Mouse (Mus musculus) limb, embryonic 11.5 days (tissue): ENCODE measurements around the gene Kif28. TPM values are rescaled to one million over a fixed set of nuclear protein-coding genes. Genes with fewer than 3 reads are reported as not detected.
"Not testable (repeated sequence)": the region's sequence is repeated elsewhere in the genome, so short reads cannot be mapped to it uniquely, and the experiment has no call there.

Experiments used
- ATAC-seq: fragments of 200-750 bp; cut with Nextera tagmentation; 2 replicates; pipeline ENCODE4 v1.8.0; 2017; ENCODE audit warnings: low read depth; ENCODE audit not compliant: insufficient number of reproducible peaks, low FRiP score, low TSS enrichment
- DNase-seq: peaks from one replicate; pipeline ENCODE4 v3.0.0-alpha.2; 2015; ENCODE audit warnings: low spot score
- H3K27ac ChIP-seq: fragments of 300-500 bp; sonication (generic); replicated peaks from 2 replicates; pipeline ENCODE4 v1.5.1; 2014; ENCODE audit warnings: low read depth, mild to moderate bottlenecking, low read length
- H3K27me3 ChIP-seq: fragments of 300-500 bp; sonication (generic); 2 replicates; pipeline ENCODE4 v1.6.1; 2014; ENCODE audit warnings: mild to moderate bottlenecking, low read length, mixed read lengths; ENCODE audit not compliant: control insufficient read depth, insufficient read depth
- H3K36me3 ChIP-seq: fragments of 300-500 bp; sonication (generic); 2 replicates; pipeline ENCODE4 v1.6.1; 2014; ENCODE audit warnings: mild to moderate bottlenecking, low read length, moderate library complexity, mixed read lengths; ENCODE audit not compliant: control insufficient read depth, insufficient read depth
- H3K4me1 ChIP-seq: fragments of 300-500 bp; sonication (generic); 2 replicates; pipeline ENCODE4 v1.6.1; 2014; ENCODE audit warnings: low read length, mixed read lengths; ENCODE audit not compliant: control insufficient read depth, insufficient read depth
- H3K4me2 ChIP-seq: fragments of 300-500 bp; sonication (generic); 2 replicates; pipeline ENCODE4 v1.6.1; 2014; ENCODE audit warnings: low read depth, mild to moderate bottlenecking, moderate library complexity; ENCODE audit not compliant: severe bottlenecking
- H3K4me3 ChIP-seq: fragments of 300-500 bp; sonication (generic); 2 replicates; pipeline ENCODE4 v1.5.1; 2014; ENCODE audit warnings: low read depth, low read length
- H3K9ac ChIP-seq: fragments of 300-500 bp; sonication (generic); 2 replicates; pipeline ENCODE4 v1.6.1; 2014; ENCODE audit warnings: mild to moderate bottlenecking, low read length
- H3K9me3 ChIP-seq: fragments of 300-500 bp; sonication (generic); 2 replicates; pipeline ENCODE4 v1.6.1; 2016; ENCODE audit warnings: low read length; ENCODE audit not compliant: control insufficient read depth
- WGBS: fragments of 180-500 bp; shearing (Covaris S2); extraction: QIAGEN DNeasy Blood & Tissue Kit; methylation state at CpG from one replicate; pipeline ENCODE4 v1.1.7; 2014; 5-methylcytosine and 5-hydroxymethylcytosine counted together
- polyA plus RNA-seq: library from polyadenylated mRNA; unstranded; fragments of >200 nt; fragmentation: Nextera tagmentation; extraction: Ambion mirVana; gene quantifications from 2 replicates; pipeline ENCODE4 v1.2.1, GENCODE M21; 2014

The Kif28 gene
- polyA plus RNA-seq, 1 experiment from 2014 or later = 0.07 TPM

DNA sequence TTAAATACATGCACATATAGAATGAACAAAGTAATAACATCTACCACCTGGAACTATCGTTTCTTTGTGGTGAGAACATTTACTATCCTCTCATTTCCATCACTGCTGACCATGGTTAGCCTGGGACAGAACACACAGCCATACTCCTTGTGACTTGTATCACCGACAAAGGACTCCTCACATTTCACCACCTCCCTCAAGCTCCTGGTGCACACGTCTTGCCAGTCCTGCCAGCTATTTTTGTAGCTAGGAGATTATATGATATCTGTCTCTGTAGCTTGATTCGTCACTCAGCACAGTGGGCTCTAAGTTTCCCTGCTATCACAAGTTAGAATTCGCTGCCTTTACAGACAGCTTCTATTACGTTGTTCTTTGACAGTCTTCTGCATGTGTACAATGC lies 56.7 kb downstream of the Kif28 start:
- Histone ChIP-seq H3K4me2 (no peak overlapping the region), H3K36me3 (peaks cover 10% of the 10 kb centered on the region; the same call in 1 of the 2 replicates), H3K9ac (no peak overlapping the region), H3K27me3 (no peaks in the 10 kb centered on the region), H3K4me3 (no peak overlapping the region), H3K4me1 (no peaks in the 10 kb centered on the region), H3K9me3 (no peaks in the 10 kb centered on the region), H3K27ac (no peak overlapping the region)
- WGBS = 90% methylated on average over 6 of the region's 6 CpGs
- DNase-seq (no peak), ATAC-seq (no peak)

DNA sequence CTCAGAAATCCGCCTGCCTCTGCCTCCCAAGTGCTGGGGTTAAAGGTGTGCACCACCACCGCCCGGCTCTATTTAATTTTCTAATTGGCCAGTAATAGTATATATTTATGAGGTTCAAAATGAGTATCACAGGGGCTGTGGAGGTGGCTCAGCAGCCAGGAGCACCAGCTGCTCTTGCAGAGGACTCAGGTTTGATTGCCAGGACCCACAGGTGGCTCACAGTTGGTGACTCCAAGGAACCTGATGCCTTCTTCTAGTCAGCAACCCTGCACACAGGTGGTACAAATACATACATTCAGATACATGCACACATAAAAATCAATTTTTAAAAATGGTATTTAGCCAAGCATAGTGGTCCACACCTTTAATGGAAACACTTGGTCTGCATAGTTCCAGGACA lies 57.1 kb downstream of the Kif28 start:
- Histone ChIP-seq H3K9me3 (no peaks in the 10 kb centered on the region), H3K36me3 (peaks cover 10% of the 10 kb centered on the region; the same call in 1 of the 2 replicates), H3K4me2 (no peak overlapping the region), H3K9ac (no peak overlapping the region), H3K4me1 (no peaks in the 10 kb centered on the region), H3K27me3 (no peaks in the 10 kb centered on the region), H3K27ac (no peak overlapping the region), H3K4me3 (no peak overlapping the region)
- WGBS = 88% methylated on average over 3 of the region's 3 CpGs
- ATAC-seq (no peak), DNase-seq (no peak)

DNA sequence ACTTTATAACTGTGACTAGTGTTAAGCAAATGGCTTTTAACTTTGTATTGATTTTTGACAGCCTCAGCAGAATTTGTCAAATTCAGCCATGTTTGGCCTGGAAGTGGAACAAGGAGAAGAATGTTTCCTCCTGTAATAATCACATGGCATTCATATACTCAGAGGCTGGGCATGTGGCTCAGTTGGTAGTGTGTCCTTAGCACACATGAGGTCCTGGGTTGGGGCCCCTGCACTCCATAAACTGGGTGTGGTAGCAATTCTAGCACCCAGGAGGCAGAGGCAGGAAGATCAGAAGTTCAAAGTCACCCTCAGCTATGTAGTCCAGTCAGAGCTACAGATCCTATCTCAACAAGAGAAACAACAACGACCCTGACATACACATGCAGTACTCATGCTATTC lies 57.8 kb downstream of the Kif28 start:
- no peak overlapping the region for H3K4me2 ChIP-seq
- no peak overlapping the region for H3K4me3 ChIP-seq
- DNase-seq (no peak), ATAC-seq (no peak)
- H3K27me3 ChIP-seq = no peaks in the 10 kb centered on the region
- H3K9ac ChIP-seq = no peak overlapping the region
- no peak overlapping the region for H3K27ac ChIP-seq
- H3K4me1 ChIP-seq = no peaks in the 10 kb centered on the region
- peaks cover 10% of the 10 kb centered on the region; the same call in 1 of the 2 replicates for H3K36me3 ChIP-seq
- WGBS = 93% methylated on average over 1 of the region's 1 CpGs
- H3K9me3 ChIP-seq = no peaks in the 10 kb centered on the region

DNA sequence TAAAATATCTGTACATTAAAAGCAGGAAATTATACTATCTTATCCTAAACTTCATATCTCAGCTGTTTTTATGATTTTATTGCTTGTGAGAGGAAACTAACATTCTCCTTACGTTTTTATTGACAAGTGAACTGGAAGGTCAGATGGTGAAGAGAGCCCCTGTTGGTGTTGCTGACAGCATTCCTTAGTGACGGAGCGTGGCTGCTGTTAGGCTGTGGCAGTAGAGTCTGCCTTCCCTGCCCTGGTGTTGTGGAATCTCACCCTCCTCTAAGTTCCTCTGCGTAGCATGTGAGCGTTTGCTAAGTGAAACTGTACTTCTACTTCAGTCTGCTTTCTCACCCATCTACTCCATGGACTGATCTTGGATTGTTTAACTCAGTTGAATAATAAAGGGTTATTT lies 58.3 kb downstream of the Kif28 start:
- Histone ChIP-seq H3K9ac (no peak overlapping the region), H3K4me3 (no peak overlapping the region), H3K36me3 (peaks cover 10% of the 10 kb centered on the region; the same call in 1 of the 2 replicates), H3K4me2 (no peak overlapping the region), H3K27ac (no peak overlapping the region), H3K9me3 (no peaks in the 10 kb centered on the region), H3K27me3 (no peaks in the 10 kb centered on the region), H3K4me1 (no peaks in the 10 kb centered on the region)
- ATAC-seq = no peak
- DNase-seq = no peak
- 78% methylated on average over 5 of the region's 5 CpGs for WGBS

DNA sequence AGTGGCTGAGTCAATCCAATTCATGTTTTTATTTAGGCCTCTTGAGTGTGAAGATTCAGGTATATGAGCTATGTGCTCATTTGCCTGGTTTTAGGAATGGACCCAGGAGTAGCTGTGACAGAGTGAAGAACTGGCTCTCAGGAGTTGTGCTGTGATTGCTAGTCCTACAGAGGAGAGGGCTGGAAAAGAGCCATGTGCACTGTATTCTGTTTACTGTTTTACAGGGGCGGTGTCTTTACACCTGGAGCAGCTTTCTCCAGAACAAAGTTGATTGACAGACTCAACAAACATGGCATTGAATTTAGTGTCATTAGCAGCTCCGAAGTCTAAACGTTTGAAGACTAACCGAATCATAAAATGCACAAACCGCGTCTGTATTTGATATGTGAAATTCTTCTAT lies 58.7 kb downstream of the Kif28 start:
- Histone ChIP-seq H3K36me3 (peaks cover 10% of the 10 kb centered on the region; the same call in 1 of the 2 replicates), H3K4me2 (no peak overlapping the region), H3K9me3 (no peaks in the 10 kb centered on the region), H3K9ac (no peak overlapping the region), H3K27me3 (no peaks in the 10 kb centered on the region), H3K27ac (no peak overlapping the region), H3K4me3 (no peak overlapping the region), H3K4me1 (no peaks in the 10 kb centered on the region)
- 92% methylated on average over 6 of the region's 6 CpGs for WGBS
- DNase-seq = no peak
- ATAC-seq = no peak

DNA sequence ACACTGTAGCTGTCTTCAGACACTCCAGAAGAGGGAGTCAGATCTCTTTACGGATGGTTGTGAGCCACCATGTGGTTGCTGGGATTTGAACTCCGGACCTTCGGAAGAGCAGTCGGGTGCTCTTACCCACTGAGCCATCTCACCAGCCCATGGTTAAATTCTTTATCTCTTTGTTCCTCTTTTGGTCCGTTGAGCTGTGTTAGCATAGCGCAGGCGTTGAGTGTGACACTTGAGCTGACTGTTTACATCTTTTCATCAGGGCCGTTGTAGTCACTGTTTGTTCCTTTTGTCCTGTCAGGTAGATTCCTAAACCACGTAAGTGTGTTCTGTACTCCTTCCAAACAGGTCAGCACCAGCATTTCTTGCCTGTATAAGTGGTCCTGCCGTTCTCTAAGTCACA lies 62.3 kb downstream of the Kif28 start:
- H3K27ac ChIP-seq, H3K4me3 ChIP-seq, H3K27me3 ChIP-seq, H3K4me1 ChIP-seq, H3K9me3 ChIP-seq, DNase-seq, ATAC-seq, H3K9ac ChIP-seq, H3K4me2 ChIP-seq: not testable (repeated sequence)
- H3K36me3 ChIP-seq = peaks cover 10% of the 10 kb centered on the region; the same call in 1 of the 2 replicates
- 91% methylated on average over 9 of the region's 10 CpGs for WGBS

DNA sequence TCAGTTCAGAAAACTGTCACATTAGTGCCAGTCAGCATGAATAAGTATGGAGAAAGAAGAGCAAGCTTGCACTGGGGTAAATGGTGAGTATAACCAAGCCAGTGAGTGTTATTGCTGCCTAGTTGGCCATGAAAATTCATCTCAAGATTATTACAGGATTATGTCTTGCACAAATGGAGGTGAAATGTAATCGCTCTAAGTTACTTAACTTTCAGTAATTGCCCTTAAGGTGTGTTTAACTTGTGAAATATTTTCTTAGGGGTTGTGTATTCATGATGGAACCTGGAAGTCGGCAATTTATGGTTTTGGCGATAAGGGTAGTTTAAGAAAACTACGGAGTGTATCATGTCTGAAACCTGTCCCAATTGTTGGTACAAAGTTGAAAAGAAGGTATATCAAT lies 65.7 kb downstream of the Kif28 start:
- no peak for ATAC-seq
- Histone ChIP-seq H3K4me1 (no peaks in the 10 kb centered on the region), H3K4me2 (no peak overlapping the region), H3K27ac (no peak overlapping the region), H3K9ac (no peak overlapping the region), H3K27me3 (no peaks in the 10 kb centered on the region), H3K36me3 (peaks cover 2% of the 10 kb centered on the region; the same call in 1 of the 2 replicates), H3K4me3 (no peak overlapping the region), H3K9me3 (no peaks in the 10 kb centered on the region)
- no peak for DNase-seq
- WGBS = 95% methylated on average over 4 of the region's 4 CpGs

DNA sequence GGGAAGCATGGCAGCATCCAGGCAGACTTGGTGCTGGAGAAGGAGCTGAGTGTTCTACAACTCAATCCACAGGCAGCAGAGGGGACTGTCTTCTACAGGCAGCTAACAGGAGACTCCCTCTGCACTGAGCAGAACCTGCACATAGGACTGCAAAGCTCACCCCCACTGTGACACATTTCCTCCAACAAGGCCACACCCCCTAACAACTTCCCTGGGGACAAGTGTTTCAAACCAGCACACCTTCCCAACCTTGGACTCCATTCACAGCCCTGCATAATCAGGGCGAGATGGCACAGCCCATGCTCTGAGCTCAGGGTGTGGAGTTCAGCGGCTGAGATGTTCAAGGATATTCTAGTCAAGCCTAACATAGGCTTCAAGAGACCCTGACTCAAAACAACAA lies 68.0 kb downstream of the Kif28 start:
- Histone ChIP-seq H3K4me2 (no peak overlapping the region), H3K9ac (no peak overlapping the region), H3K27me3 (no peaks in the 10 kb centered on the region), H3K36me3 (peaks cover 2% of the 10 kb centered on the region; the same call in 1 of the 2 replicates), H3K4me3 (no peak overlapping the region), H3K27ac (no peak overlapping the region), H3K9me3 (no peaks in the 10 kb centered on the region), H3K4me1 (no peaks in the 10 kb centered on the region)
- DNase-seq (no peak), ATAC-seq (no peak)
- 92% methylated on average over 2 of the region's 2 CpGs for WGBS

DNA sequence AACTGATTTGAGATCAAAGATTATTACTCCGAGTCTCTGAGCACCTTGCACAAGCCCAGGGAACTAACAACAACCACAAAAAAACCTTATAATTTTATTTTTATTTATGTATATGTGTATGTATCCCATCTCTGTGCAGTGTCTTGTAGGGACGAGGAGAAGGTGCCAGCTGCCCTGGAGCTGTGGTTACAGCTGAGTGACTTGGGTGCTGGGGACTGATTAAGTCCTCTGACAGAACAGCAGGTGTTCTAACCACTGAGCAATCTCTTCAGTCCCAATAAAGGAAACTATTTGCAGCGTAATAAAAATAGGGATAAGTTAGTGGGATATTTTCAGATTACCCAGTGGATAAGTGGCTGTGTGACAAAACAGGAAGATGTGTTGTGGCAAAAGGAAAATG lies 70.7 kb downstream of the Kif28 start:
- H3K4me3 ChIP-seq = no peak overlapping the region
- 0 out of 2 replicates have a peak, but pooled peaks cover 2% of the 10 kb centered on the region for H3K36me3 ChIP-seq
- H3K9ac ChIP-seq = no peak overlapping the region
- H3K27ac ChIP-seq = no peak overlapping the region
- no peak for DNase-seq
- no peaks in the 10 kb centered on the region for H3K9me3 ChIP-seq
- 92% methylated on average over 3 of the region's 3 CpGs for WGBS
- H3K4me1 ChIP-seq = peaks cover 4% of the 10 kb centered on the region; the same call in 1 of the 2 replicates
- no peaks in the 10 kb centered on the region for H3K27me3 ChIP-seq
- ATAC-seq = no peak
- no peak overlapping the region for H3K4me2 ChIP-seq
